Mouse (Mus musculus): ENCODE measurements around the gene Phf24. TPM values are rescaled to one million over a fixed set of nuclear protein-coding genes. Genes with fewer than 3 reads are reported as not detected.
A peak's percentile ranks its signal among the peaks of the same experiment; 100 is the strongest.

Phf24 gene
- total RNA-seq (2021), result 1 to 10 TPM; 8.0 to 9.5 TPM

GRCm38 (mm10) chr4:42916617-42917401 lies at the start of gene Phf24:
Gene Phf24 (plus strand): TSS chr4:42916660.
- intact Hi-C loops (cut with DNase I), result no loop called here
- DNase-seq, result peak; percentile 42 to 44

- DNase-seq, result no peak
- intact Hi-C loops (cut with DNase I), result no loop called here
Observed at GRCm38 (mm10) chr4:42867390-42867789, 49.1 kb upstream of the Phf24 start.

- no peak for DNase-seq
Observed at GRCm38 (mm10) chr4:42868193-42868592, 48.3 kb upstream of the Phf24 start.

GRCm38 (mm10) chr4:42870748-42871147 lies 45.7 kb upstream of the Phf24 start:
- intact Hi-C loops (cut with DNase I), result no loop called here
- DNase-seq, result peak in 1 of 2 experiments; percentile 14

More at GRCm38 (mm10) chr4:42868193-42868592, 48.3 kb upstream of the Phf24 start:
- intact Hi-C loops (cut with DNase I), result no loop called here

- no peak for DNase-seq
- intact Hi-C loops (cut with DNase I), result no loop called here
Observed at GRCm38 (mm10) chr4:42872151-42872550, 44.3 kb upstream of the Phf24 start.

GRCm38 (mm10) chr4:42872746-42873435 lies 43.6 kb upstream of the Phf24 start:
- peak in 1 of 2 experiments; percentile 9 for DNase-seq
- intact Hi-C loops (cut with DNase I), result no loop called here

- intact Hi-C loops (cut with DNase I), result no loop called here
Observed at GRCm38 (mm10) chr4:42874134-42874533, 42.3 kb upstream of the Phf24 start, which contains the start of gene Fam205c. Gene Fam205c (minus strand): TSS chr4:42874234.

GRCm38 (mm10) chr4:42876586-42877291 lies 39.7 kb upstream of the Phf24 start:
- intact Hi-C loops (cut with DNase I), result loop anchor here (1.0 to 2.0 kb wide), 2 partner anchors 70 to 89 kb away; no protein-coding TSS in a partner anchor
- peak; percentile 70 to 79 for DNase-seq

More at GRCm38 (mm10) chr4:42874134-42874533, 42.3 kb upstream of the Phf24 start, which contains the start of gene Fam205c:
- no peak for DNase-seq

GRCm38 (mm10) chr4:42877657-42878056 lies 38.8 kb upstream of the Phf24 start:
- no peak for DNase-seq
- intact Hi-C loops (cut with DNase I), result loop anchor here (1.0 to 2.0 kb wide), 2 partner anchors 69 to 88 kb away; no protein-coding TSS in a partner anchor

GRCm38 (mm10) chr4:42879829-42880676 lies 36.4 kb upstream of the Phf24 start:
- intact Hi-C loops (cut with DNase I), result no loop called here

GRCm38 (mm10) chr4:42880677-42880948 lies 35.8 kb upstream of the Phf24 start:
- DNase-seq, result no peak
- intact Hi-C loops (cut with DNase I), result no loop called here

More at GRCm38 (mm10) chr4:42879829-42880676, 36.4 kb upstream of the Phf24 start:
- DNase-seq, result no peak

- intact Hi-C loops (cut with DNase I), result no loop called here
- DNase-seq, result no peak
Observed at GRCm38 (mm10) chr4:42886926-42887325, 29.5 kb upstream of the Phf24 start.

- intact Hi-C loops (cut with DNase I), result no loop called here
Observed at GRCm38 (mm10) chr4:42888806-42889205, 27.7 kb upstream of the Phf24 start.

GRCm38 (mm10) chr4:42891176-42891575 lies 25.3 kb upstream of the Phf24 start:
- no peak for DNase-seq
- intact Hi-C loops (cut with DNase I), result no loop called here

More at GRCm38 (mm10) chr4:42888806-42889205, 27.7 kb upstream of the Phf24 start:
- DNase-seq, result no peak

- no peak for DNase-seq
- intact Hi-C loops (cut with DNase I), result no loop called here
Observed at GRCm38 (mm10) chr4:42895118-42895517, 21.3 kb upstream of the Phf24 start.

- intact Hi-C loops (cut with DNase I), result no loop called here
- no peak for DNase-seq
Observed at GRCm38 (mm10) chr4:42898914-42899313, 17.5 kb upstream of the Phf24 start.

- intact Hi-C loops (cut with DNase I), result no loop called here
Observed at GRCm38 (mm10) chr4:42900878-42901277, 15.6 kb upstream of the Phf24 start.

GRCm38 (mm10) chr4:42902174-42902573 lies 14.3 kb upstream of the Phf24 start:
- intact Hi-C loops (cut with DNase I), result no loop called here
- no peak for DNase-seq

More at GRCm38 (mm10) chr4:42900878-42901277, 15.6 kb upstream of the Phf24 start:
- DNase-seq, result no peak

- intact Hi-C loops (cut with DNase I), result no loop called here
- no peak for DNase-seq
Observed at GRCm38 (mm10) chr4:42902730-42903129, 13.7 kb upstream of the Phf24 start.

- no peak for DNase-seq
- intact Hi-C loops (cut with DNase I), result no loop called here
Observed at GRCm38 (mm10) chr4:42903942-42904341, 12.5 kb upstream of the Phf24 start.

Measured in heart, postnatal 10 days (tissue).